Mouse (Mus musculus): ENCODE data around the gene Atf6b. TPM values are rescaled to one million over a fixed set of nuclear protein-coding genes. Genes with fewer than 3 reads are reported as not detected.

The Atf6b gene
- polyA plus RNA-seq, 1 experiment from 2014 or later: 73.5 TPM

DNA sequence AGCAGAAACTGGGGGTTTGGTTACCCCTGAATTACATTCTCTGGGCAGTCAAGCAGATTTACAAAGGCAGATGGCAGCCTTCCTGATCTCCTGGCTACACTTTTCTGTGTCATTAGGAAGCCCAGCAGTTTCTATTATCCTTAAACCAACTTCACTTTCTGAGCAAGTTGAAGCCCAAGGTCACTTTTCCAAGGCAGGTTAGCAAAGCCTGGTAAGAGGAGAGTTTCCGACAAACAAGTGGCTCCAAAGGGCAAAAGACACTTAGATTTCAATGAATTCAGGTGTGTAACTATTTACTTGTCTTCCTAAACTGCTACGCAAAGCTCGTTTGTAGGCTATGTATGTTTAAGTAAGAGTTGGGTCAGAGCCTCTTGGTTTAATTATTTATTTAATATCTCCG is 3.6 kb upstream of the Atf6b start:
- H3K36me3 ChIP-seq (ENCODE audit: control insufficient read depth, insufficient read depth, low read length): no peaks in the 10 kb centered on the region
- no peak overlapping the region for H3K4me2 ChIP-seq (ENCODE audit: low read depth, low read length)
- H3K9ac ChIP-seq (ENCODE audit: low read length): no peak overlapping the region
- no peak overlapping the region for H3K4me3 ChIP-seq (replicated peaks; ENCODE audit: low read length)
- peaks cover 30% of the 10 kb centered on the region for H3K4me1 ChIP-seq (ENCODE audit: control insufficient read depth, insufficient read depth, low read length)
- no peaks in the 10 kb centered on the region for H3K9me3 ChIP-seq (replicated peaks; ENCODE audit: control insufficient read depth, low read length)
- H3K27me3 ChIP-seq (ENCODE audit: control insufficient read depth, insufficient read depth, low read length): no peaks in the 10 kb centered on the region
- ATAC-seq (ENCODE audit: insufficient read depth, low FRiP score): no peak
- H3K27ac ChIP-seq (ENCODE audit: low read length): no peak overlapping the region
- WGBS: 82% methylated on average over 4 of the region's 4 CpGs

DNA sequence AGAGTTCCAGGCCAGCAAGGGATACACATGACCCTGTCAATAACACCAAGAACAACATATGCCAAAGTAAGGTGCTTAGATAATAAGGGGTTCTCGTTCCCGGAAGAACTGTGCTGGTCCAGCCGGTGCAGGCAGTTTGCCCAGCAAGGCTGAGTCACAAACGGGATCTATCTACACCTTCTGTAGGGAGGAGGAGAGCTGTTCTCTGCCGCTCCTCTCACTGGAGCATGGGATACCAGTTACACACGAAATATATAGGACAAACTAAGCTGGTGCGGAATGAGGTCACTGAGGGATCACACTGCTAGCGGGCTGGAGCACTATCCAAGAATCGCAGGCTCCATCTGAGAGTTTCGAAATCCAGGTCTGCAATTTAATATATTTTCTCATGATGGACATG is 3.0 kb upstream of the Atf6b start:
- no peak overlapping the region for H3K4me3 ChIP-seq (replicated peaks; ENCODE audit: low read length)
- peak overlapping the region; percentile 43; the same call in 1 of the 2 replicates for H3K27ac ChIP-seq (ENCODE audit: low read length)
- H3K9ac ChIP-seq (ENCODE audit: low read length): no peak overlapping the region
- WGBS: 78% methylated on average over 10 of the region's 10 CpGs
- no peak overlapping the region for H3K4me2 ChIP-seq (ENCODE audit: low read depth, low read length)
- no peaks in the 10 kb centered on the region for H3K27me3 ChIP-seq (ENCODE audit: control insufficient read depth, insufficient read depth, low read length)
- H3K36me3 ChIP-seq (ENCODE audit: control insufficient read depth, insufficient read depth, low read length): no peaks in the 10 kb centered on the region
- ATAC-seq (ENCODE audit: insufficient read depth, low FRiP score): no peak
- peaks cover 30% of the 10 kb centered on the region for H3K4me1 ChIP-seq (ENCODE audit: control insufficient read depth, insufficient read depth, low read length)
- H3K9me3 ChIP-seq (replicated peaks; ENCODE audit: control insufficient read depth, low read length): no peaks in the 10 kb centered on the region

DNA sequence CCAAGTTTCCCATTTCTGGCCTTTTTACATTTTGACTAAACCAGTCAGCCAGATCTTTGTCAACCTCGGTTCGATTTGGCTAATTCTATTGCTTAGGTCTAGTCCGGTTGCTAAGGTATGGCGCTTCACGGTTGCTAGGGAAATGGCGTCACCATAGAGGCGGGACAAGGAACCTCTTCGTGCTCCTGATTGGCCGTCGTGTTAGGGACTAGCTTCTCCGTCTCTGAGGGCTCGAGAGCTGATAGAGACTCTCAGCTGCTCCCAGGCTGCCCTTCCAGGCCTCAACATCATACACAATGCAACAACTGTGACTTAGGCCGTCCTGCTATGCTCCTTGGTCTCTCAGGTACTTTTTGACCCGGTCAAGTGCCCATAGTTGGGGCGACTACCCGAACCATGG is 2.3 kb upstream of the Atf6b start, which contains the start of gene Fkbpl:
Gene Fkbpl (plus strand): TSS at position 157 of the 400 bp plus-strand sequence.
- Histone ChIP-seq H3K27me3 (ENCODE audit: control insufficient read depth, insufficient read depth, low read length) (no peaks in the 10 kb centered on the region), H3K4me2 (ENCODE audit: low read depth, low read length) (peak within 1 kb of the TSS; percentile 60), H3K4me3 (replicated peaks; ENCODE audit: low read length) (peak within 1 kb of the TSS; percentile 59), H3K36me3 (ENCODE audit: control insufficient read depth, insufficient read depth, low read length) (no peaks in the 10 kb centered on the region), H3K4me1 (ENCODE audit: control insufficient read depth, insufficient read depth, low read length) (peaks cover 30% of the 10 kb centered on the region), H3K9ac (ENCODE audit: low read length) (peak within 1 kb of the TSS; percentile 72), H3K27ac (ENCODE audit: low read length) (peak within 1 kb of the TSS; percentile 59), H3K9me3 (replicated peaks; ENCODE audit: control insufficient read depth, low read length) (no peaks in the 10 kb centered on the region)
- under 1% methylated on average over 16 of the region's 16 CpGs for WGBS
- ATAC-seq (ENCODE audit: insufficient read depth, low FRiP score): peak; percentile 82

DNA sequence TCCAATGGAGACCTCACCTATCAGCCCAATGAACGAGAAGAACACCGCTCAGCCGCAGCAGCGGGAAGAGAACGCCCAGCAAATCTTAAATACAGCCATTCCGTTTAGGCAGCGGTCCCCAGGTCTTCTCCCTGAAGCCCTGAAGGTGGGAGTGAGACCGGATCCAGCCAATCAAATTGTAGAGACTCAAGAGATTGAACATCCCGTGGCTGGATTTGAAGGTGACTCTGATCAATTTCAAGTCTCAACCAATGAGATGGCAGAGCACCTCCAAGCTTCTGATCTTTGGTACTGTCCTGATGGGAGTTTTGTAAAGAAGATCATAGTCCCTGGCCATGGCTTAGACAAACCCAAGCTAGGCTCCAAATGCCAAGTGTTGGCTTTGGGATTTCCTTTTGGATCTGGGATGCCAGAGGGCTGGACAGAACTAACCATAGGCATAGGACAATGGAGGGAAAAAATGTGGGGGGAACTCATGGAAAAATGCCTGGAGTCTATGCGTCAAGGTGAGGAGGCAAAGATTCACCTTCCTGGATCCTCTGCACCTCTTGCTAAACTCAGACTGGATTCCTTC is 1.6 kb upstream of the Atf6b start:
- H3K36me3 ChIP-seq (ENCODE audit: control insufficient read depth, insufficient read depth, low read length): 0 out of 2 replicates have a peak, but pooled peaks cover 4% of the 10 kb centered on the region
- ATAC-seq (ENCODE audit: insufficient read depth, low FRiP score): no peak
- H3K9me3 ChIP-seq (replicated peaks; ENCODE audit: control insufficient read depth, low read length): no peaks in the 10 kb centered on the region
- peak overlapping the region; percentile 60 for H3K4me2 ChIP-seq (ENCODE audit: low read depth, low read length)
- H3K27me3 ChIP-seq (ENCODE audit: control insufficient read depth, insufficient read depth, low read length): no peaks in the 10 kb centered on the region
- peak overlapping the region; percentile 72 for H3K9ac ChIP-seq (ENCODE audit: low read length)
- WGBS: 41% methylated on average over 10 of the region's 10 CpGs
- H3K4me1 ChIP-seq (ENCODE audit: control insufficient read depth, insufficient read depth, low read length): peaks cover 30% of the 10 kb centered on the region
- peak overlapping the region; percentile 59 for H3K4me3 ChIP-seq (replicated peaks; ENCODE audit: low read length)
- peak overlapping the region; percentile 59; the same call in 1 of the 2 replicates for H3K27ac ChIP-seq (ENCODE audit: low read length)

DNA sequence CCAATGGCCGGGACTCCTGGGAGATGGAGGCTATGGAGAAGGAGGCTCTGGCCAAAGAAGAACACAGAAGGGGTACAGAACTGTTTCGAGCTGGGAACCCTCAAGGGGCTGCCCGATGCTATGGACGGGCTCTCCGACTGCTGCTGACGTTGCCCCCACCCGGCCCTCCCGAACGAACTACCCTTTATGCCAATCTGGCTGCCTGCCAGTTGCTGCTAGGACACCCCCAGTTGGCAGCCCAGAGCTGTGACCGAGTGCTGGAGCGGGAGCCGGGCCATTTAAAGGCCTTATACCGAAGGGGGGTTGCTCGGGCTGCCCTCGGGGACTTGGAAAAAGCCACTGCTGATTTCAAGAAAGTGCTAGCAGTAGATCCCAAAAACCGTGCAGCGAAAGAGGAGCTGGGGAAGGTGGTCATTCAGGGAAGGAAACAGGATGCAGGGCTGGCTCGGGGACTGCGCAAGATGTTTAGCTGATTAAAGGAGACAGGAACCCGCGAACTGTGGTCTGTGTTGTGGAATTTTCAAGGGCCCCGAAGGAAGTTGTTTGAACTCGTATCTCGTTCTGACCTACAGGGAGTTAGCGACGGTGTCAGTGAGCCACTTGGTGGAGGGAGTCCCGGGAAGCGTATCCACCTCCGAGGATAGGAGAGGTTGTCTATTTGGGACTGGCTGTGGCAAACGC is 975 bp upstream of the Atf6b start:
- H3K27ac ChIP-seq (ENCODE audit: low read length): no peak overlapping the region

DNA sequence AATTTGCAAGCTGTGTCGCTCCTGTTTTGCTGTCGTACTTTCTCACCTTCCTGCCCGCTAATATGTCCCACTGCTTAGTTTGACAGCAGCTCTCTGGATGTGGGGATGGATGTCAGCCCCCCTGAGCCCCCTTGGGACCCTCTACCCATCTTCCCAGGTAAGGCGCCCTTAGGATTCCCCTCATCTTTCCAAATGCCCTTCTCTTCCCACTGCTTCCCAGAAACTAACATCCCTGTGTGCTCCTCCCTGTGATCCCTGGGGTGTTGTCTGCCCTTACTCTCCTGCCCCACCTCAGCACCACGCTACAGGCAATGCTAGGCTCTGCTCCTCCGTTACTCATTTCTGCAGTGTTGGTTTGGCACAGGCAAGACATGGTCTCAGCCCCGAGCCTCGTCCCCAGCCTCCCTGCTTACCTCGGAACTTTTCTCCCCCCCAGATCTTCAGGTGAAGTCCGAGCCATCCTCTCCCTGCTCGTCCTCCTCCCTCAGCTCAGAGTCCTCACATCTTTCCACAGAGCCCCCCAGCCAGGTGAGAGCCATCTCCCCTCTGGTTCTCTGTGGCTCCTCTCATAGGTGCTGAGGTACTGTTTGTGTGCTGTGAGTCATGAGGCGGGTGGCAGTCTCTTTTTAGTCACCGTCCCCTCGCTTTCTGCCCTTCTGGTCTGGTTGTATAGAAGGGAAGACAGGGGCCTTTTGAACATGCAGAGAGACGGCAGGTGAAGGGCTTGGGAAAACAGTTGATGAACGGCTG is 1.4 kb downstream of the Atf6b start:
- ATAC-seq (ENCODE audit: insufficient read depth, low FRiP score): no peak
- Histone ChIP-seq H3K27me3 (ENCODE audit: control insufficient read depth, insufficient read depth, low read length) (no peaks in the 10 kb centered on the region), H3K9ac (ENCODE audit: low read length) (peak overlapping the region; percentile 97; the same call in 1 of the 2 replicates), H3K4me3 (replicated peaks; ENCODE audit: low read length) (peak overlapping the region; percentile 99), H3K4me1 (ENCODE audit: control insufficient read depth, insufficient read depth, low read length) (peaks cover 18% of the 10 kb centered on the region), H3K36me3 (ENCODE audit: control insufficient read depth, insufficient read depth, low read length) (0 out of 2 replicates have a peak, but pooled peaks cover 16% of the 10 kb centered on the region), H3K4me2 (ENCODE audit: low read depth, low read length) (peak overlapping the region; percentile 91), H3K27ac (ENCODE audit: low read length) (no peak overlapping the region), H3K9me3 (replicated peaks; ENCODE audit: control insufficient read depth, low read length) (no peaks in the 10 kb centered on the region)
- 83% methylated on average over 16 of the region's 16 CpGs for WGBS

More for the DNA sequence above, 975 bp upstream of the Atf6b start:
- H3K4me1 ChIP-seq (ENCODE audit: control insufficient read depth, insufficient read depth, low read length): peaks cover 23% of the 10 kb centered on the region
- H3K9me3 ChIP-seq (replicated peaks; ENCODE audit: control insufficient read depth, low read length): no peaks in the 10 kb centered on the region
- H3K4me3 ChIP-seq (replicated peaks; ENCODE audit: low read length): no peak overlapping the region
- 0 out of 2 replicates have a peak, but pooled peaks cover 10% of the 10 kb centered on the region for H3K36me3 ChIP-seq (ENCODE audit: control insufficient read depth, insufficient read depth, low read length)
- no peak overlapping the region for H3K9ac ChIP-seq (ENCODE audit: low read length)
- H3K4me2 ChIP-seq (ENCODE audit: low read depth, low read length): no peak overlapping the region; the same call in 1 of the 2 replicates
- WGBS: 84% methylated on average over 30 of the region's 30 CpGs
- ATAC-seq (ENCODE audit: insufficient read depth, low FRiP score): no peak
- H3K27me3 ChIP-seq (ENCODE audit: control insufficient read depth, insufficient read depth, low read length): no peaks in the 10 kb centered on the region

DNA sequence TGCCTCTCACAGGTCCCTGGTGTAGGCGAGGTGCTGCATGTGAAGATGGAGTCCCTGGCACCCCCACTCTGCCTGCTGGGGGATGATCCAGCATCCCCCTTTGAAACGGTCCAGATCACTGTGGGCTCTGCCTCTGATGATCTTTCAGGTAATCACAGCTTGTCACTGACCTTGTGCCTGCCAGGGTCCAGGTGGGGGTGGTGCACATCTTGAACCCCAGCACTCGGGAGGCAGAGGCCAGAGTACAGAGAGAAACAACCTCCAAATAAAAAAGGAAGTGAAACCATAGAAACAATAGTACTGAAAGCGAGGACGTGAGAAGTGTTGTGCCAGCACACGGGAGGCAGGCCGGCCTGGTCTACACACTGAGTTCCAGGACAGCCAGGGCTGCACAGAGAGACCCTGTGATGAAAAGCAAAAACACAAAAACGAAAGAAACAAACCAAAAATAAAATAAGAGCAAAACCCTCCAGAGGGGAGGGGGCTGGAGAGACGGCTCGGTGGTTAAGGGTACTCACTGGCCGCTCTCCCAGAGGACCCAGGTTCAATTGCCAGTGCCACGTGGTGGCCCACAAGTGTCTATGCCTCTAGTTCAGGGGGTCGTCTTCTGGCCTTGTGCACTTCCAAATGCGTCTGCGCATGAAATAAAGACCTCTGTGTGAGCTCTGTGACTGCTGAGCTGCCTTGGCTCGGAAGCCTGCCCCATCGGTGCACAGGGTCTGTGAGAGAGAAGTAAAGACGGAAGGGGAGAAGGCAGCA is 2.3 kb downstream of the Atf6b start:
- no peak for ATAC-seq (ENCODE audit: insufficient read depth, low FRiP score)
- no peaks in the 10 kb centered on the region for H3K9me3 ChIP-seq (replicated peaks; ENCODE audit: control insufficient read depth, low read length)
- peaks cover 20% of the 10 kb centered on the region for H3K4me1 ChIP-seq (ENCODE audit: control insufficient read depth, insufficient read depth, low read length)
- no peaks in the 10 kb centered on the region for H3K27me3 ChIP-seq (ENCODE audit: control insufficient read depth, insufficient read depth, low read length)
- H3K9ac ChIP-seq (ENCODE audit: low read length): peak overlapping the region; percentile 2; the same call in 1 of the 2 replicates
- 87% methylated on average over 18 of the region's 18 CpGs for WGBS
- no peak overlapping the region for H3K4me2 ChIP-seq (ENCODE audit: low read depth, low read length)
- H3K4me3 ChIP-seq (replicated peaks; ENCODE audit: low read length): no peak overlapping the region
- peaks cover 21% of the 10 kb centered on the region; the same call in 1 of the 2 replicates for H3K36me3 ChIP-seq (ENCODE audit: control insufficient read depth, insufficient read depth, low read length)
- H3K27ac ChIP-seq (ENCODE audit: low read length): no peak overlapping the region

DNA sequence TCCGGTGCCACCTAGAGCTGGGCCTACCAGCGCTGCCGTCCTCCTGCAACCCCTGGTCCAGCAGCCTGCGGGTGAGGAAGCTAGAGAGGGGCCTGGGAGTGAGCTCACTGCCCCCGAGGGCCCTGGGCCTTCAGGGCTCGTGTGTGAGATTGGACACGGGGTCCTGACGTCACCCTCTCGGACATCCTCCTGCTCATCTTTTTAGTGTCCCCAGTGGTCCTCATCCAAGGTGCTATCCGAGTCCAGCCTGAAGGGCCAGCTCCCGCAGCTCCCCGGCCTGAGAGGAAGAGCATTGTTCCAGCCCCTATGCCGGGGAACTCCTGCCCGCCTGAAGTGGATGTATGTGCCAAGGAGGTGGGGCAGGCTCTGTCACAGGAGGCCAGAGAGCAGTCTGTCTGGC is 3.8 kb downstream of the Atf6b start:
- ATAC-seq (ENCODE audit: insufficient read depth, low FRiP score): no peak
- Histone ChIP-seq H3K4me2 (ENCODE audit: low read depth, low read length) (no peak overlapping the region), H3K9ac (ENCODE audit: low read length) (no peak overlapping the region), H3K4me1 (ENCODE audit: control insufficient read depth, insufficient read depth, low read length) (peaks cover 25% of the 10 kb centered on the region), H3K27me3 (ENCODE audit: control insufficient read depth, insufficient read depth, low read length) (no peaks in the 10 kb centered on the region), H3K36me3 (ENCODE audit: control insufficient read depth, insufficient read depth, low read length) (peaks cover 21% of the 10 kb centered on the region; the same call in 1 of the 2 replicates), H3K27ac (ENCODE audit: low read length) (no peak overlapping the region), H3K9me3 (replicated peaks; ENCODE audit: control insufficient read depth, low read length) (no peaks in the 10 kb centered on the region), H3K4me3 (replicated peaks; ENCODE audit: low read length) (no peak overlapping the region)
- WGBS: 95% methylated on average over 14 of the region's 14 CpGs
